Mouse (Mus musculus): ENCODE data around the gene Mmadhc.

- TF ChIP-seq POLR2A (IDR thresholded peaks at IDR 0.05; ENCODE audit: insufficient read length, low read depth) (no peak), MYOG (IDR thresholded peaks at IDR 0.05; ENCODE audit: control insufficient read depth in 1 of 3, insufficient read depth in 1 of 3, insufficient read length in 2 of 3, low read depth in 2 of 3) (no peak), POLR2AphosphoS2 (IDR thresholded peaks at IDR 0.05; ENCODE audit: insufficient read length, low read depth) (no peak), MAX (IDR thresholded peaks at IDR 0.05; ENCODE audit: low read depth) (no peak)
Observed at GRCm38 (mm10) chr2:50248551-50248950, 48.0 kb downstream of the Mmadhc start.
